Mouse (Mus musculus) granulocyte monocyte progenitor cell, adult 5-6 weeks (primary cell): ENCODE results near the gene Gm17455. TPM values are rescaled to one million over a fixed set of nuclear protein-coding genes. Genes with fewer than 3 reads are reported as not detected.

ENCODE experiments used
- ATAC-seq: replicated peaks from 2 replicates; pipeline ENCODE4 v1.8.0; 2016; ENCODE audit warnings: mild to moderate bottlenecking, moderate TSS enrichment, inconsistent platforms; ENCODE audit not compliant: poor library complexity, severe bottlenecking
- total RNA-seq, 2 experiments: library from RNA; stranded (forward) in 1 of 2; stranded (reverse) in 1 of 2; fragments of 200-712, 200-1000 nt in 1 of 2; fragments of >200 nt in 1 of 2; fragmentation: Nextera tagmentation in 1 of 2; gene quantifications; 2 replicates each; pipeline ENCODE4 v1.2.3; 2014 to 2017

Gene Gm17455
- total RNA-seq, 2 experiments from 2014 or later = not detected

DNA sequence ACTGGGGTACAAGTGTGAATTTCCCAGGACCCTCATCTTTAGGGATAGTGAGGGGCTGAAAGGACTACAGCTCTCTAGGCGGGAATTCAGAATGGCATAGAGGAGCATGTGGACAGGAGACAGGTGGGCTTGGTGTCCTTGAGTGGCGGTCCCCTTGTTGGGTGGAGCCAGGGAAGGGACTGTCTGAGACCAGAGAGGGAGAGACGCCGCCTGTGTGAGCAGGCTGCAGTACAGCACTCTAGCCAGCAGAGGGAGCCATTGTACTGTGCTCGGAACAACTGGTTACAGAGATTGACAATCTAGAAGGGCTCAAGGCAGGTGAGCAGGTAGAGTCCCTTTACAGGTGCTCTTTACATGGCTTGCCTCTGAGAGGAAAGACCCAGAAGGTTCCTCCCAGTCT lies 8.3 kb downstream of the Gm17455 start:
- peak; percentile 88 for ATAC-seq

DNA sequence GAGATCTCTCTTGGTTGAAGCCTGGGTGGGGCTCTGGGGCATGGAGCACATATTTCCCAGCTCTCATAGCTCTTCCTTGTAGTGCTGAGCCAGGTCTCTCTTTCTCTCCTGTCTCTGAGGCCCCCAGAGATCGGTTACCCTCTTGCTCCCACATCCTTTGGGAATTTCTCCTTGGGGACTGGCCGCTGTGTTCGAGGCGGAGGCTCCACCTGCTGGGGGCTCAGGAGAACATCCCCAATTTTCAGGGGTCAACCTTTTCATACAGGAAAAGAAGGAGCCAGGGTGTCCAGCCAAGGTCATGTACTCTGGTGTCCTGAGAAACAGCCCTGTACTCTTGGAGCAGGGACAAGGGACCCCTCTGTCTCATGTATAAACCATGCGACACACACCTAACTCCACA lies 12.3 kb downstream of the Gm17455 start:
- ATAC-seq = no peak

- 0 out of 2 replicates have a peak, but pooled peaks have one; percentile 10 for ATAC-seq
These were observed 14.2 kb downstream of the Gm17455 start for GRCm38 (mm10) chr10:60413756-60414155.

DNA sequence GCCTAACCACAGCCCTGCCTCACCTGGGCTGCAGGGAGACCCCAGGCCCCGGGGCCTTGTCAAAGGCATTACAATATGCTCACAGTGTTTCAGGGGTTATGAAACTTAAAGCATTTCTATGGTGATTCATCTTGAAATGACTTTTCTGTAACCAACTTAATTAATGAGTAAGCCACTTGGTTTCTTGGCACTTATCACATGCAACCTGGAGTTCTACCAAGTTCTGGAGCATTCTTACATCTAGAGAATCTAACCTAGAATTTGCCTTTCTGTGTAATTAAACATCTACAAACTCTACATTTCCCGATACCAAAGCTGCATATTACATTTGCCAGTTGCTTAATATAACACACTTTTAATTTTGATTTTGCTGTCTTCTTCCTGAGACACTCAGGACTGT lies 17.5 kb downstream of the Gm17455 start:
- no peak for ATAC-seq

DNA sequence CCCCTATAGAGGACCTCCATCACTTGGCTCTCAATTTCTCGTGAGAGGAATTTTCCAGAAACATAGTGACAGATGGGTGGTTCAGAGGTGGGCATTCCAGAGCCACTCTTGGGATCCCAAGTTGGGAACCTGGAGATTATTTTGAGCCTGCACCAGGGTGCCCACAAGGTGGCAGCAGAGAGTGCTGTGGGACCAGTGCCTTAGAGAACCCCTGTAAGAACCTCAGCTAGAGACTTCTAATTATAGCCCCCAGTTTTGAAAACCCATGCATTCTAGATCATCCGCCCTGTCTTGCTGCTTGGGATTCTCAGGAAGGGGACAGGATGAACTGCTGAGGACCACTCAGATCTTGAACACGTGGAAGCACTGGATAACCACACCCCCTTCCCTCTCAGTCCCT lies 18.6 kb downstream of the Gm17455 start:
- peak; percentile 30; the same call in 1 of the 2 replicates for ATAC-seq

DNA sequence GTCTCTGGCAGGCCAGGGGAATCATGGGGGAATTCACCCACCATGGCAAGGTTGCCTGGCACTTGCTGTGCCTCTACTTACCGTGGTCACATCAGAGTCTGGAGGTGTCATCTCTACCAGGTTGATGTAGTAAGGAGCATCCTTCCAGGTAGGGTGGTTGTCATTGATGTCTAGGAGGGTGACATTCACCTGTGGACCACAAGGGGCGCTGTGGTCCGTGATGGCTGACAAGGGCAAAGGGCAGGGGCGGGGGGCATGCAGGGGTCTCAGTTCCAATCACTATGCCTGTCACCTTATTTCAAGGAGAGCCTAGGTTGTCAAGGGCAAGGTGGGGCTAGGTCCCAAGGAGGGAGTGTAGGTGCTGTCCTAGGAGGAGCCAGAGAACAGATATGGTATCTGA lies 20.1 kb downstream of the Gm17455 start:
- ATAC-seq = peak; percentile 38; the same call in 1 of the 2 replicates

DNA sequence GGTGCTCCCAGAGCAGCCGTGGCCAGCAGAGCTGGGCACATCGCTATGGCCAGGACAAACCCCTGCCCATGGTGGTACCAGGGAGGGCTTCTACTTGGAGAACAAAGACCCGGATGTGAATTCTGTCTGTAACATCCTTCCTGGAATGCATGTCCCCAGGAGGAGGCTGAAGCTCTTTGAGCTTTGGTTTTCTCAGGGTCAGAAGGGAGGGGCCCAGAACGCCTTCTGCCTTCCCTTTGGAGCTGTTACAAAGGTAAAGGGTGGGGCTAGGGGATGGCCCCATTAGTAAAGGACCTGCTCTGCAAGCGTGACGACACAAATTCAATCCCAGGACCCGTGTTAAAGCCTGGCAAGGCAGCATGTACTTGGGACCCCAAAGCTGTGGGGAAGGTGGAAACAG lies 23.2 kb downstream of the Gm17455 start:
- ATAC-seq = no peak

DNA sequence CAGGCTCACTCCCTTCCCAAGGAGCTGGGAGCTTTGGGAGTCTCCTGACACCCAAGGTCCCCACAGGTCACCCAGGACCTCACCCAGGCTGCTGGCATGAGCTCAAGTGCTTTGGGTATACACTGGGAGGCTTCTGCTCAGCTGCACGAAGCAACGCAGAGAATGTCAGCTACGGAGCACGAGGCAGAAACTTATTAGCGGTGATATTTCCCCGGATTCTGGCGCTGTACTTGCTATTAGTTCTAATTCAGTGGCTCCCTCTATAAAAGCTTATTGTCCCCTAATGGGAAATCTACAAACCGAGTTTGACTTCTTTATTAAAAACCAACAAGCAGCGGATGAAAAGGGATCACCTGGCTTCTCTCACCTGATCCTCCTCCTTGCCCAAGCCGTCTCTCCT lies 30.5 kb downstream of the Gm17455 start:
- no peak for ATAC-seq

DNA sequence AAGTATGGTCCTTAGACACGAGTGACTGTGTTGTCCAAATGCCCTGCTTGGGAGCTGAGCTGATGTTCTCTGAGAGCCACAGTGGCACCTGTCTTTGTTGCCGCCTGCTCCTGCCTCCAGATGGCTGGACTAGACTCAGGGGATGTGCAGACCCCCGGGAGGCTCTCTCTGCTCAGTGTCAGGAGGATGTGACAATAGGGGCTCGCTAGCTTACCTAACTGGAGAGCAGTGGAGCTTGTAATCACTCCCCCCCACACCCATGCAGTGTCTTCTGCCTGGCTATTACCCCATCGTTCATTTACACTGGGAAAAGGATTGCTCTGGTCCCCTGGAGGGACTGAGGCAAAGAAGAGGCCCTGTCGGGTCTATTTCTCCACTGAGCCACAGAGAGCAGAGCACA lies 31.1 kb downstream of the Gm17455 start:
- ATAC-seq = no peak

DNA sequence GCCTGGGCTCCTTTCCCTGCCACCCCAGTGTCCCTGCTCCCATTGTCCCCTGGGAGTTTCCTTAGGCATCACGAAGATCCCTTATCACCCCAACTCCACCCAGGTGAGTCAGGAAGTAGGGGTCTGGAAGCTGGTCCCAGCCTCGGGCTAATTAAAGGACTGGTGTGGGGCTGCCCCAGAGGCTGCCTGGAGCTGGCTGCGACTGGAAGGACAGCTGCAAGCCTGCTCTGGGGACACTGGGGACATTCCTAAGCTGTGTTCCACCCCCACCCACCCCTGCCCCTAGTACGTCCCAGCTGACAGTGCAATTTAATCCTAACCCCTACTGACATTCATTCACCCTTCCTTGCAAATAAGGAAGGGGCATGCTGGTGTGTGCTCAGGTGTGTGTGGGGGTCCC lies 33.2 kb downstream of the Gm17455 start:
- no peak for ATAC-seq

GRCm38 (mm10) chr10:60442321-60442720 lies 42.8 kb downstream of the Gm17455 start:
- no peak for ATAC-seq

GRCm38 (mm10) chr10:60443078-60443477 lies 43.6 kb downstream of the Gm17455 start:
- ATAC-seq = no peak

DNA sequence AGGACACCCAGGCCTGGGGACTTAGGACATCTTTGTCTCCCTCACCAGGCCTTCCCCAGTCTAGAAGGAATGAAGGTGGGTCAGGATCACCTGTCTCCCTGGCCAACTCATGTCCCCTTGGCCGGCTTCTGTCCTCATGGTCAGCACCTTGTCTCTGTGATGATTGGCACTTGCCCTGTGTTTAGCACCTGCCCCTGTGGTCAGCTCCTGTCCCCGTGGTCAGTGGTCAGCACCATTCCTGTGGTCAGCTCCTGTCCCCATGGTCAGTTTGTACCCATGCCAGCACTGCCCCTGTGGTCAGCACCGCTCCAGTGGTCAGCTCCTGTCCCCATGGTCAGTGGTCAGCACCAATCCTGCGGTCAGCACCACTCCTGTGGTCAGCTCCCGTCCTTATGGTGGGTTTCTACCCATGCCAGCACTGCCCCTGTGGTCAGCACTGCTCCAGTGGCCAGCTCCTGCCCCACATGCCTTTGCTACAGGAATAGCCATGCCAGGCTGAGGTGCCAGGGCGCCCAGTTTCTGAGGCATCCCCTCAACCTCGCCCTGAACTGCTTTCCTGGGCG lies 45.6 kb downstream of the Gm17455 start:
- peak; percentile 25; the same call in 1 of the 2 replicates for ATAC-seq

DNA sequence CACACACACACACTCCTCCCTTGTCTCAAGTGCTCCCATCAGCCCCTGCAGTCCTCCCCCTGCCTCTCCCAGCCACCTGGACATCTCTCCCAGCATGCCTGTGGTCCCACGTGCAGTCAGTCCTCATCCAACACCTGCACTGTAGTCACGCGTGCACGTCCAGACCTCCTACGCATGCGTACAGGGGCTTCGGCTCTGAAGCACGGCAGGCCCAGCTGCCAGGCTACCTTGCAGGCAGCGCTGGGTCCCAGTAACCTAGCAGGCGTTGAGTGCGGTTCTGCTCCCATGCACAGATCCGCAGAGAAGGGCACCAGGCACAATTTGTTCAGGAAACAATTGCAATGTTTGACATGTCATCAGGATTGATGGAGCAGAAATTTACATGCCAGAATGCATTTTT lies 47.7 kb downstream of the Gm17455 start:
- ATAC-seq = no peak

Other genes with a start within 250 kb of the Gm17455 start
- not detected in 2 replicates for gene Chst3, start 180.5 kb upstream of the Gm17455 start, total RNA-seq (2014; fragmentation: Nextera tagmentation)
- gene Chst3, start 180.5 kb upstream of the Gm17455 start, total RNA-seq (2017) = not detected in 2 replicates
- 263 and 293 TPM in 2 replicates for gene Psap, start 122.1 kb upstream of the Gm17455 start, total RNA-seq (2014; fragmentation: Nextera tagmentation)
- gene Psap, start 122.1 kb upstream of the Gm17455 start, total RNA-seq (2017) = 243 and 253 TPM in 2 replicates
- 45.9 and 57.9 TPM in 2 replicates for gene Vsir, start 52.9 kb upstream of the Gm17455 start, total RNA-seq (2014; fragmentation: Nextera tagmentation)
- 108 and 143 TPM in 2 replicates for gene Vsir, start 52.9 kb upstream of the Gm17455 start, total RNA-seq (2017)